Mouse (Mus musculus) fat pad, adult 2 months (tissue): ENCODE data around the gene Atf6.

ENCODE experiments used
- DNase-seq: peaks from one replicate; pipeline ENCODE4 v3.0.0-alpha.2; 2011; ENCODE audit warnings: low read depth, low spot score; ENCODE audit errors: extremely low read depth

The Atf6 gene

GRCm38 (mm10) chr1:170884390-170884789, 16.8 kb upstream of the Atf6 start:
- no peak for DNase-seq

GRCm38 (mm10) chr1:170882915-170883485, 15.4 kb upstream of the Atf6 start:
- no peak for DNase-seq

GRCm38 (mm10) chr1:170876906-170877305, 9.3 kb upstream of the Atf6 start:
- DNase-seq: no peak

DNA sequence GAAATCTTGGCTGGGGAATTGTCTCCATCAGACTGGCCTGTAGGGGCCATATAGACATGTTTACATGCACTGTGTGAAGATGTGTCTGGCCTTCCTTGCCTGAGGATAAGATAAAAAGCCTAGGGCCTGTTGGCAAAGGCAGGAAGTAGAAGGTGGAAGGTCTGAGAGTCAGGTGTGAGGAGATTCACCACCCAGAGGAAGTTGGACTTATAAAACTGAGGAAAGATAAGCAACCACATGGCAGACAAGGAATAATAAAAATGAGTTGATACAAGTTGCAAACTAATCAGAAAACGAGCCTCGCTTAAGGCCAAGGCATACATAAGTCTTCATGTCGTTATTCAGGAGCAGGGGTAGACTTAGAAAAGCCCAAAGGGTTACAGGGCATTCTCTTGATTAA, 8.1 kb upstream of the Atf6 start:
- no peak for DNase-seq

DNA sequence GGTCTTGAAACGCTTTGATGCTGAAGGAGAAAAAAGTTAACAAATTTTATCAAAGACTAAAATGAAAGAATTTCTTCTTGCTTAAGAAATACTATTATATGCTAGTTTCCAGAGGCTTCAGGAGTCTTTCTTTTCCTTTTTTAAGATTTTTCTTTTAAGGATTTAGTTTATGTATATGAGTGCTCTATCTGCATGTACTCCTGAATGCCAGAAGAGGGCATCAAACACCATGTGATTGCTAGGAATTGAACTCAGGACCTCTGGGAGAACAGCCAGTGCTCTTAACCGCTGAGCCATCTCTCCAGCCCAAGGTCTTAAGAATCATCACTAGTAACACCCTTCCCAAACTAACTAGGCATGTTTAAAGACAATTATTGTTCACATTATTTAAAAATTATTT, 4.4 kb upstream of the Atf6 start:
- no peak for DNase-seq

DNA sequence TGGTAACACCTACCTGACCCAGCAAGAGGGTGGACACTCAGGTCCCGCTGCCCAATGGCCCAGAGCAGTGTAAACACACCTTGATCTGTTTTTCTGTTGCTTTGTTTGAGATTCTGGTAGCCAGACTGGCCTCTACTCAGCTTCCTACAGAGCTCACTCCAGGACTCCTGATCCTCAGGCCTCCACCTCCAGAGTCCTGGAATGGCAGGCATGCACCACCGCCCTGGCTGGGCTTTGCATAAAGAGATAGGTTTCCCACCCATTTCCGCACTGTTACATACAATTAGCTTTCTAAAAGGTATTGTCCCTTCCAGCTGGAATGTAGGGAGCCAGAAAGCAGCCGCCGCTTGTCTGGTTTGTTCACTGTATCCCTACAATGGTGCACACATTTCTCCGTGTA, 3.8 kb upstream of the Atf6 start:
- DNase-seq: no peak

- DNase-seq: no peak
These were observed 1.3 kb upstream of the Atf6 start for GRCm38 (mm10) chr1:170868905-170869283.

- DNase-seq: peak; percentile 50
These were observed 735 bp upstream of the Atf6 start for GRCm38 (mm10) chr1:170868107-170868904.

DNA sequence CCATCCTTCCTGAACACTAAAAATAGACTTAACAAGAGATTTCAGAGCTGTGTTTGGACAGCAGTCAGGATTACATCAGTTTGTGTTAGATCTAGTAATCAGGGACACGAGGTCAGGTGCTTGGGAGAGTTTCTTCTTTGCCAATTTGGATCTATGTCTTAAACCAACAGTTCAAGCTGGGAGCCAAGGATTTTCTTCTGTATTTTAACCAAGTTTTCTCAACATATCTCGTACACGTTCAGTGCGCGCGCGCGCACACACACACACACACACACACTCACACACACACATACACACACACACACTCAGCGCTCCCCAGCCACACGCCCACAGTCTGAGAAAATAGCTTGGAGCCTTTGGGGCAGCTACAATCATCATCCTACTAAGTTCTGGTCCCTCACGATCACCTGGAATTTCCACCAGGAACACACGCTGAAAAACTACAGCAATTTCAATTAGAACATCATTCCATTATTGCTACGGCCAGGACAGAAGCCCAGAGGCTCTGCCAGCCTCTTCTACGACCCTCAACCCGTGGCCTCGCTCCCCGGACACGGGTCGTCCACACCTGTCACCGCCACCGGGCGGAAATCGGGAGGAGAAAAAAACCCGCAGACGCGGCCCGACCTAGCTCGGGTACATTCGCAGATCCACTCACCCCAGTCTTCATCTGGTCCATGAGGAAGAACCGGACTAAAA, 430 bp downstream of the Atf6 start:
- DNase-seq: peak; percentile 58

GRCm38 (mm10) chr1:170865406-170865805, 2.2 kb downstream of the Atf6 start:
- DNase-seq: no peak

- DNase-seq: no peak
These were observed 2.8 kb downstream of the Atf6 start for GRCm38 (mm10) chr1:170864754-170865153.

GRCm38 (mm10) chr1:170864234-170864633, 3.3 kb downstream of the Atf6 start:
- no peak for DNase-seq

DNA sequence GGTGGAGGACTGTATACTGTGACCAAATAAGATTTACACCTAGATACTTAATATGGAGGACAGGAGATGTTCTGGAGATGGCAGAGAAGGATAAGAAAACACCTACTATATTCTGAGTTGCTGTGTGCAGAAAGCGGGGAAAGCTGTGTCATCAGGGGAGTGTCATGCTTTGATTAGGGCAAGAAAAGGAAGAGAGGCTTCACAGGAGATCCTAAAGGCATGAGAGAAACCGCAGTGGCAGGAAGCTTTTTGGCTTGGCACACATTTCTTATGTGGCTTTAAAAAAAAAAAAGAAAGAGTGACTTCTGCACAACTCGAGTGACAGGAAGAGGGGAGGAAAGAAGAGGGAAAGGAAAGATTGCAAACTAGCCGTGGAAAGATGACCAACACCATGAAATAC, 4.5 kb downstream of the Atf6 start:
- no peak for DNase-seq

- DNase-seq: no peak
These were observed 5.2 kb downstream of the Atf6 start for GRCm38 (mm10) chr1:170862435-170862717.

- no peak for DNase-seq
These were observed 5.7 kb downstream of the Atf6 start for GRCm38 (mm10) chr1:170861671-170862434.

GRCm38 (mm10) chr1:170858872-170859271, 8.7 kb downstream of the Atf6 start:
- DNase-seq: no peak

- DNase-seq: no peak
These were observed 10.2 kb downstream of the Atf6 start for GRCm38 (mm10) chr1:170857369-170857768.

- no peak for DNase-seq
These were observed 12.4 kb downstream of the Atf6 start for GRCm38 (mm10) chr1:170855056-170855760.

DNA sequence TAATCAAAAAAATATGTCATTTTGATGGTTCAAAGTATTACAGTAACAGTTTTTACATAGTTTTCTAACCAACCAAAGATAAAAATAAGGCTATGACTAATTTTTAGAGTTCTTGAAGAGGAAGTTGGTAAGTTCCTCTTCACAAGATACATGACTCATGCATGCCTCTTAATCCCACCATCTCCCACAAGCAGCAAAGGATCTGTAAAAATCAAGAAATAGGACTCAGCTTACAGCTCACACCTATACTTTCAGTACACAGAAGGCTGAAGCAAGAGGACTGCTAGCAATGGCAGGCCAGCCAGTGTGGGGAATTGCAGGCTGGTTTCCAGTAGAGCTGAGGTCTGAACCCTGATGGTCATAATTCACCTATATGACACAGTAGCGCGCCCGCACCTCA, 14.0 kb downstream of the Atf6 start:
- no peak for DNase-seq

GRCm38 (mm10) chr1:170850637-170851624, 16.6 kb downstream of the Atf6 start:
- no peak for DNase-seq
